Mouse (Mus musculus): ENCODE results near the gene Olfr301.

Gene Olfr301

GRCm38 (mm10) chr7:86403546-86403945 lies at the start of gene Olfr301:
Gene Olfr301 (plus strand): TSS chr7:86403846.
- no peak for DNase-seq (ENCODE audit: low spot score in 2 of 2)

GRCm38 (mm10) chr7:86366828-86367227 lies 36.8 kb upstream of the Olfr301 start, which contains the start of gene Olfr305:
Gene Olfr305 (minus strand): TSS chr7:86366928.
- no peak for DNase-seq (ENCODE audit: low spot score in 2 of 2)

GRCm38 (mm10) chr7:86385769-86386168 lies 17.9 kb upstream of the Olfr301 start:
- DNase-seq (ENCODE audit: low spot score in 2 of 2): no peak

- no peak for DNase-seq (ENCODE audit: low spot score in 2 of 2)
Measured at GRCm38 (mm10) chr7:86386558-86386957, 17.1 kb upstream of the Olfr301 start, which contains the start of gene Olfr304. Gene Olfr304 (minus strand): TSS chr7:86386658.

GRCm38 (mm10) chr7:86397689-86398088 lies 6.0 kb upstream of the Olfr301 start, which contains the start of gene Olfr303:
Gene Olfr303 (minus strand): TSS chr7:86397789.
- DNase-seq (ENCODE audit: low spot score in 2 of 2): no peak

- DNase-seq (ENCODE audit: low spot score in 2 of 2): no peak
Measured at GRCm38 (mm10) chr7:86459621-86460020, 56.0 kb downstream of the Olfr301 start, which contains the start of gene Olfr299. Gene Olfr299 (plus strand): TSS chr7:86459921.

Measured in heart, adult 9 months (tissue).